Mouse (Mus musculus) heart, embryonic 11.5 days (tissue): ENCODE data around the gene Slc7a11. TPM values are rescaled to one million over a fixed set of nuclear protein-coding genes. Genes with fewer than 3 reads are reported as not detected.

Experiments used
- ATAC-seq: fragments of 200-750 bp; cut with Nextera tagmentation; replicated peaks from 2 replicates; pipeline ENCODE4 v1.8.0; 2017; ENCODE audit warnings: moderate library complexity; ENCODE audit not compliant: insufficient number of reproducible peaks, low FRiP score, low TSS enrichment
- H3K27ac ChIP-seq: fragments of 300-500 bp; sonication (generic); 2 replicates; pipeline ENCODE4 v1.5.1; 2014; ENCODE audit warnings: mild to moderate bottlenecking, low read depth, low read length
- H3K27me3 ChIP-seq: fragments of 300-500 bp; sonication (generic); 2 replicates; pipeline ENCODE4 v1.6.1; 2014; ENCODE audit warnings: mild to moderate bottlenecking, low read length, mixed read lengths; ENCODE audit not compliant: control insufficient read depth, insufficient read depth
- H3K36me3 ChIP-seq: fragments of 300-500 bp; sonication (generic); 2 replicates; pipeline ENCODE4 v1.6.1; 2014; ENCODE audit warnings: mild to moderate bottlenecking, low read length, moderate library complexity, mixed read lengths; ENCODE audit not compliant: control insufficient read depth, insufficient read depth
- H3K4me1 ChIP-seq: fragments of 300-500 bp; sonication (generic); 2 replicates; pipeline ENCODE4 v1.6.1; 2014; ENCODE audit warnings: low read length; ENCODE audit not compliant: control insufficient read depth, insufficient read depth
- H3K4me2 ChIP-seq: fragments of 300-500 bp; sonication (generic); 2 replicates; pipeline ENCODE4 v1.6.1; 2014; ENCODE audit warnings: mild to moderate bottlenecking, moderate library complexity
- H3K4me3 ChIP-seq: fragments of 300-500 bp; sonication (generic); 2 replicates; pipeline ENCODE4 v1.5.1; 2014; ENCODE audit warnings: low read depth, low read length
- H3K9ac ChIP-seq: fragments of 300-500 bp; sonication (generic); 2 replicates; pipeline ENCODE4 v1.6.1; 2014; ENCODE audit warnings: mild to moderate bottlenecking, low read depth, low read length, moderate library complexity
- H3K9me3 ChIP-seq: fragments of 300-500 bp; sonication (generic); replicated peaks from 2 replicates; pipeline ENCODE4 v1.6.1; 2016; ENCODE audit warnings: low read length; ENCODE audit not compliant: control insufficient read depth
- WGBS: fragments of 180-500 bp; shearing (Covaris S2); extraction: QIAGEN DNeasy Blood & Tissue Kit; methylation state at CpG from one replicate; pipeline ENCODE4 v1.1.7; 2014; ENCODE audit not compliant: insufficient replicate concordance; 5-methylcytosine and 5-hydroxymethylcytosine counted together
- polyA plus RNA-seq: library from polyadenylated mRNA; unstranded; fragments of >200 nt; fragmentation: Nextera tagmentation; extraction: Ambion mirVana; gene quantifications from 2 replicates; pipeline ENCODE4 v1.2.1, GENCODE M21; 2014

Slc7a11 gene
- polyA plus RNA-seq, 1 experiment from 2014 or later = 0.06 TPM

GRCm38 (mm10) chr3:50307339-50308327, 135.8 kb downstream of the Slc7a11 start:
- no peaks in the 10 kb centered on the region for H3K36me3 ChIP-seq
- H3K4me1 ChIP-seq = no peaks in the 10 kb centered on the region
- H3K27me3 ChIP-seq = no peaks in the 10 kb centered on the region
- H3K4me2 ChIP-seq = no peak overlapping the region
- WGBS = 81% methylated on average over 14 of the region's 14 CpGs
- no peak for ATAC-seq
- no peak overlapping the region for H3K27ac ChIP-seq
- H3K9me3 ChIP-seq = no peaks in the 10 kb centered on the region
- H3K9ac ChIP-seq = no peak overlapping the region
- no peak overlapping the region for H3K4me3 ChIP-seq

DNA sequence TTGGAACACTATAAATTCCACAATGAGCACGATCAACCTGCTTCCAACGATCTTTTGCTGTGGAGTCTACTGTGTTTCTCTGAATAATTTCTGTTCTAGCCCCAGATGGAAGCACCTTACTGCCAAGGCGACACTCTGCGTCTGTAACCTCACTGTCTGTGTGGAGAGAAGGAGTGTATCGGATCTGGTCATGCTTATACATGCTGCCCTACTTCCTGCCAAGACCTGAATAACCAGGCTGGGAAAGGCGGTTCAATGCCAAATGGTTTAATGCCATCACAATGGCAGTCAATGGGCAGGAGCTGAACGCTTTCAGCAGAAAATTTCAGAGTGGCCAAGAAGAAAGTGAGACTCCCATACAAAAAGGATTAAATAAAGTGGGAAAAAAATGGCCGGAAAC, 137.1 kb downstream of the Slc7a11 start:
- H3K4me1 ChIP-seq = no peaks in the 10 kb centered on the region
- no peak overlapping the region for H3K4me3 ChIP-seq
- no peak for ATAC-seq
- no peak overlapping the region for H3K27ac ChIP-seq
- WGBS = 86% methylated on average over 8 of the region's 8 CpGs
- H3K9me3 ChIP-seq = no peaks in the 10 kb centered on the region
- no peak overlapping the region for H3K9ac ChIP-seq
- H3K36me3 ChIP-seq = no peaks in the 10 kb centered on the region
- H3K4me2 ChIP-seq = no peak overlapping the region
- H3K27me3 ChIP-seq = no peaks in the 10 kb centered on the region

- no peaks in the 10 kb centered on the region for H3K4me1 ChIP-seq
- H3K4me2 ChIP-seq = no peak overlapping the region
- 29% methylated on average over 4 of the region's 4 CpGs for WGBS
- H3K27me3 ChIP-seq = no peaks in the 10 kb centered on the region
- no peaks in the 10 kb centered on the region for H3K36me3 ChIP-seq
- H3K4me3 ChIP-seq = no peak overlapping the region
- no peak overlapping the region for H3K9ac ChIP-seq
- ATAC-seq = no peak
- H3K27ac ChIP-seq = no peak overlapping the region
- no peaks in the 10 kb centered on the region for H3K9me3 ChIP-seq
Measured at GRCm38 (mm10) chr3:50304137-50304536, 139.3 kb downstream of the Slc7a11 start.

DNA sequence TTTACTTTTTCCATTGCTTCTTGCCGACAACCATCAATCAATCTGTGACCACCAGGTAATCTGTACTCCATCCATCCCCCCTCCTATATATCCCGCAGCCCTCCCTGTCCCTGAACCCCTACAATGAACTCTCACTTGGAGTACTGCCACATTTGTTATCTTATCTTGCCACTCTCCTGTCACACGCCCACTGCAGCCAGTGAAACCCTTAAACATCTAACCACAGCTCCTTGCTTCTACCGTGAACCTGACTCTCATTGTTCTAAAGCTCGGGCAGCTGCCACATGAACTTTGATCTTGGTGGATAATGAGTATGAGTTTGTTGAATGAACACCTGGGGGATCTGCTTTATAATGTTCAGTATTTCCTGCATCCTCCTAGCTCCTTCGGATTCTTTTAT, 140.8 kb downstream of the Slc7a11 start:
- Histone ChIP-seq H3K9ac (no peak overlapping the region), H3K36me3 (no peaks in the 10 kb centered on the region), H3K4me3 (no peak overlapping the region), H3K27ac (no peak overlapping the region), H3K4me2 (no peak overlapping the region), H3K4me1 (no peaks in the 10 kb centered on the region), H3K9me3 (no peaks in the 10 kb centered on the region), H3K27me3 (no peaks in the 10 kb centered on the region)
- 15% methylated on average over 6 of the region's 6 CpGs for WGBS
- ATAC-seq = no peak

GRCm38 (mm10) chr3:50300952-50301303, 142.5 kb downstream of the Slc7a11 start:
- no peak overlapping the region for H3K4me3 ChIP-seq
- ATAC-seq = no peak
- no peak overlapping the region for H3K9ac ChIP-seq
- no peaks in the 10 kb centered on the region for H3K4me1 ChIP-seq
- no peaks in the 10 kb centered on the region for H3K27me3 ChIP-seq
- no peak overlapping the region for H3K4me2 ChIP-seq
- no peak overlapping the region for H3K27ac ChIP-seq
- 4% methylated on average over 4 of the region's 4 CpGs for WGBS
- no peaks in the 10 kb centered on the region for H3K9me3 ChIP-seq
- H3K36me3 ChIP-seq = no peaks in the 10 kb centered on the region

DNA sequence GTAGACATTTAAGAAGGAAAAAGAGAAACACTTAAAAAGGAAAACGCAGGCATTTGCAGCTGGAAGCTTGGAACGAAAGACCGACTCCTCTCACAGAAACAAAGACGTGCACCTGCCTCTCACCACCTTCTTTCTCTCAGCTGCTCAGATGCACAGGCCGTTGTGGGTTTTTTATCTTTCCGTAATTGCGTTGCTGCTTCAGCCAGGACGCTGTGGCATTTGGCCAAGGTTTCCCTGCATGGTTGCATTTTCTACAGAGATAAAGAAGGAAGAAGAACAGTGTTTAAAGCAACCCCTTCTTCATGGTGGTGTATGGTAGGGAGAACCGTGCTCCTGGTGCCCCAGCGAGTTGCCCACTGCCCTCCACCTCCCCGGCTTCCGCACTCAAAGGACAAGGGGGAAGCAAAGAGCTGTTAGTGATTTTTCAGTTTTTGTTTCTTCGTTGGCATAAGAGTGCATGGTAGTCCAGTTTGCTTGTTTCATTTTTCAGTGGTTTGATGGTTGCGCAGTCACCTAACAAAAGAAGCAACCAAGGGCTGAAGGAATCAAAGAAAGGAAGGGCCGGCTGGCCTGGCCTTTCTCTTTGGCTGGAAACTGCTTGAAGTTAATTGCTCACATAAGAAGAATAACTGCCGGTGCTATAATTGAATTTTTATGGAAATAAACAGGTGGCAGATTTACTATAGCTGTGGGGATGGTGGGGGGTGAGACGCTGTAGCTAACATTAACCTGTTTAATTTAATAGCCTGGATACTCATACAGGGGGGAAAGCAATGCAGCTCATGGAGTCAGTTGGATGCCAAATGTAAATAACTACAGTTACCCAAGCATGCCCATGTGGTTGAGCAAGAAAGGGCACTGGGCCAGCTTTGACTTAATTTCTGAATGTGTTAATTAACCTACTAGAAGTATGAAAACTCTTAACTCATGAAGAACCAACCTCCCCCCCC, 143.1 kb downstream of the Slc7a11 start:
- H3K27ac ChIP-seq = no peak overlapping the region
- H3K4me1 ChIP-seq = no peaks in the 10 kb centered on the region
- H3K4me2 ChIP-seq = no peak overlapping the region
- H3K4me3 ChIP-seq = no peak overlapping the region
- H3K36me3 ChIP-seq = no peaks in the 10 kb centered on the region
- 73% methylated on average over 17 of the region's 17 CpGs for WGBS
- no peaks in the 10 kb centered on the region for H3K27me3 ChIP-seq
- H3K9ac ChIP-seq = no peak overlapping the region
- H3K9me3 ChIP-seq = no peaks in the 10 kb centered on the region
- ATAC-seq = no peak

- H3K9me3 ChIP-seq = no peaks in the 10 kb centered on the region
- H3K36me3 ChIP-seq = no peaks in the 10 kb centered on the region
- no peak overlapping the region for H3K9ac ChIP-seq
- no peak overlapping the region for H3K4me2 ChIP-seq
- H3K4me1 ChIP-seq = no peaks in the 10 kb centered on the region
- no peak overlapping the region for H3K4me3 ChIP-seq
- no peak for ATAC-seq
- no peak overlapping the region for H3K27ac ChIP-seq
- 75% methylated on average over 7 of the region's 7 CpGs for WGBS
- no peaks in the 10 kb centered on the region for H3K27me3 ChIP-seq
Measured at GRCm38 (mm10) chr3:50298366-50298991, 144.9 kb downstream of the Slc7a11 start.

DNA sequence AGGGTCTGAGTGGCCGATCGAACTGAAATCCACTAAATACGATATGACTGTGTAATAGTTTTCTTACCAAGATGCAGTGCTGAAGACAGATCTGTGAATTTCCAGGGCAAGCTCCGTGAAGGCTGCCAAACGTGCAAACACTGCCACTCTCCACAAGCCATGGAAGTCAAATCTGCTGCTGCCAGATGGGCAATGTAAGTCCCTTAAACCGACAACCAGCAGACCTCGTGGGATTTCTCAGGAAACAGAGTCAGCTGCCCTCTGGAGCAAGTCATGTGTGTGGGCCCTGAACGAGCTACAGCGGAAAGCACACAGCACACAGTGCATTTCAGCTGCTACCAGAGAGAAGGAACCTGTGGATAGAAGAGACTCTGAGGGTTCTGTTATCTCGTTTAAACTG, 146.5 kb downstream of the Slc7a11 start:
- WGBS = 62% methylated on average over 10 of the region's 10 CpGs
- Histone ChIP-seq H3K4me1 (no peaks in the 10 kb centered on the region), H3K4me2 (no peak overlapping the region), H3K27ac (no peak overlapping the region), H3K9me3 (no peaks in the 10 kb centered on the region), H3K27me3 (no peaks in the 10 kb centered on the region), H3K4me3 (no peak overlapping the region), H3K9ac (no peak overlapping the region), H3K36me3 (no peaks in the 10 kb centered on the region)
- ATAC-seq = no peak
